Mouse (Mus musculus) heart, embryonic 11.5 days (tissue): Measurements from ENCODE around the gene Chtf18. TPM values are rescaled to one million over a fixed set of nuclear protein-coding genes. Genes with fewer than 3 reads are reported as not detected.

Source experiments
- ATAC-seq: fragments of 200-750 bp; cut with Nextera tagmentation; replicated peaks from 2 replicates; pipeline ENCODE4 v1.8.0; 2017; ENCODE audit warnings: moderate library complexity; ENCODE audit not compliant: insufficient number of reproducible peaks, low FRiP score, low TSS enrichment
- H3K27ac ChIP-seq: fragments of 300-500 bp; sonication (generic); 2 replicates; pipeline ENCODE4 v1.5.1; 2014; ENCODE audit warnings: mild to moderate bottlenecking, low read depth, low read length
- H3K27me3 ChIP-seq: fragments of 300-500 bp; sonication (generic); 2 replicates; pipeline ENCODE4 v1.6.1; 2014; ENCODE audit warnings: mild to moderate bottlenecking, low read length, mixed read lengths; ENCODE audit not compliant: control insufficient read depth, insufficient read depth
- H3K36me3 ChIP-seq: fragments of 300-500 bp; sonication (generic); 2 replicates; pipeline ENCODE4 v1.6.1; 2014; ENCODE audit warnings: mild to moderate bottlenecking, low read length, moderate library complexity, mixed read lengths; ENCODE audit not compliant: control insufficient read depth, insufficient read depth
- H3K4me1 ChIP-seq: fragments of 300-500 bp; sonication (generic); 2 replicates; pipeline ENCODE4 v1.6.1; 2014; ENCODE audit warnings: low read length; ENCODE audit not compliant: control insufficient read depth, insufficient read depth
- H3K4me2 ChIP-seq: fragments of 300-500 bp; sonication (generic); 2 replicates; pipeline ENCODE4 v1.6.1; 2014; ENCODE audit warnings: mild to moderate bottlenecking, moderate library complexity
- H3K4me3 ChIP-seq: fragments of 300-500 bp; sonication (generic); 2 replicates; pipeline ENCODE4 v1.5.1; 2014; ENCODE audit warnings: low read depth, low read length
- H3K9ac ChIP-seq: fragments of 300-500 bp; sonication (generic); 2 replicates; pipeline ENCODE4 v1.6.1; 2014; ENCODE audit warnings: mild to moderate bottlenecking, low read depth, low read length, moderate library complexity
- H3K9me3 ChIP-seq: fragments of 300-500 bp; sonication (generic); replicated peaks from 2 replicates; pipeline ENCODE4 v1.6.1; 2016; ENCODE audit warnings: low read length; ENCODE audit not compliant: control insufficient read depth
- WGBS: fragments of 180-500 bp; shearing (Covaris S2); extraction: QIAGEN DNeasy Blood & Tissue Kit; methylation state at CpG from one replicate; pipeline ENCODE4 v1.1.7; 2014; ENCODE audit not compliant: insufficient replicate concordance; 5-methylcytosine and 5-hydroxymethylcytosine counted together
- polyA plus RNA-seq: library from polyadenylated mRNA; unstranded; fragments of >200 nt; fragmentation: Nextera tagmentation; extraction: Ambion mirVana; gene quantifications from 2 replicates; pipeline ENCODE4 v1.2.1, GENCODE M21; 2014

The Chtf18 gene
- polyA plus RNA-seq, 1 experiment from 2014 or later, result 12.6 TPM

DNA sequence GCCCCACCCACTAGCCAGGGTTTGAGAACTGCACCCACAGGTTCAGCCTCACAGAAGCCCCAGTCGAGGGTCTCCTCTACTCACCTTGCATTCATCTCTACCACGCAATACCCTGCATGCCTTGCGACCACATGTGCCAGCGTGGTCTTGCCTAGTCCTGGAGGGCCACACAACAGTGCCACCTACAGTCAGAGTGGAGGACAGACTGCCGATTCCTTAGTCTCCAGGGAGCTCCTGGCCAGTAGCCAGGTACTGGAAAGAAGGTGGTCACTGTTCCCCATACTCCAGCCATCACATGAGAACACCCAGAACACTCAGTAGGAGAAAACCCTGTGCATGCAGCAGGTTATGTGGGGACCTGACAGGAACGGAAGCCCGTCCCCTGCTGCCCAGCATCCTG is 3.3 kb downstream of the Chtf18 start:
- Histone ChIP-seq H3K4me3 (no peak overlapping the region), H3K4me1 (peaks cover 18% of the 10 kb centered on the region), H3K4me2 (no peak overlapping the region), H3K27ac (no peak overlapping the region), H3K9me3 (no peaks in the 10 kb centered on the region), H3K27me3 (peaks cover 1% of the 10 kb centered on the region; the same call in 1 of the 2 replicates), H3K36me3 (peaks cover 5% of the 10 kb centered on the region), H3K9ac (no peak overlapping the region)
- ATAC-seq, result no peak
- WGBS, result 79% methylated on average over 7 of the region's 7 CpGs

DNA sequence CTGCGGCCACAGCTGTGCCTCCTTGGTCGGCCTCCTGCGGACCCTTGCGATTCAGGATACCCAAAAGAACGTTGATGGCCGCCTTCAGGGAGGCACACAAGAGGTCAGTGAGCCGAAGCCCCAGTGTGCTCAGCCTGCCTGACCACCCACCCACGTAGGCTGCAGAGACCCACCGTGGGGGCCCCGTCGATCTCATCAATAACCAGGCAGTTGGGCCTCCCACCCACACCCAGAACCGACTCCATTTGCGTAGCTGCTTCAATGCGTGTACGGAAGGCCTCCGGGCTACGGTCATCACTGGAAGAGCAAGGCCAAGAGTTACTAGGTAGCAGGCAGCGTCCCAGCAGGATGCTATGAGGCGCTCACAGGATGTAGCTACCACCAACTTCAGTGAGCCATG is 3.7 kb downstream of the Chtf18 start:
- Histone ChIP-seq H3K9me3 (no peaks in the 10 kb centered on the region), H3K4me1 (peaks cover 15% of the 10 kb centered on the region), H3K9ac (no peak overlapping the region), H3K4me3 (no peak overlapping the region), H3K36me3 (peaks cover 5% of the 10 kb centered on the region), H3K27ac (no peak overlapping the region), H3K4me2 (no peak overlapping the region), H3K27me3 (peaks cover 6% of the 10 kb centered on the region; the same call in 1 of the 2 replicates)
- 92% methylated on average over 19 of the region's 19 CpGs for WGBS
- no peak for ATAC-seq

DNA sequence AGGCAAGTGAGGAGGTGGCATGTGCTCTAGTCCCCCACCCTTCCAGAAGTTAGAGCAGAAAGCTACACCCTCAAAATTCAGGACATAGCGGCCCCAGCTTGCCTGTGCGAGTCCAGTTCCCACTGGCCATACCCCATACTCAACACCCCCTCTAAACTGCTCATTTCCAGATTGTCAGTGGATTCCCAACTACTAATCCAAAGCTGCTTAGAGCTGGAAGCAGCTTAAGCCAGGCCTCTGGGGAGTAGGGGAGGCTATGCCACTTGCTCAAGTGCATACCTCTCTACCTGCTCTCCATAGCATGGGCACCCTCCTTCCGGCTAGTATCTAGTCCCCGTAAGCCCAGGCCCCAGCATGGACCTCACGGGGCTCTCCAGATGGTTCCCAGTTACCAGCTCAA is 5.7 kb downstream of the Chtf18 start:
- Histone ChIP-seq H3K9ac (no peak overlapping the region), H3K4me3 (no peak overlapping the region), H3K27me3 (peaks cover 26% of the 10 kb centered on the region), H3K9me3 (no peaks in the 10 kb centered on the region), H3K36me3 (peaks cover 5% of the 10 kb centered on the region), H3K4me1 (peaks cover 12% of the 10 kb centered on the region; the same call in 1 of the 2 replicates), H3K27ac (no peak overlapping the region), H3K4me2 (no peak overlapping the region)
- WGBS, result 90% methylated on average over 5 of the region's 5 CpGs
- no peak for ATAC-seq

GRCm38 (mm10) chr17:25717691-25718090 is 9.5 kb downstream of the Chtf18 start:
- H3K27ac ChIP-seq, result no peak overlapping the region
- peaks cover 5% of the 10 kb centered on the region for H3K36me3 ChIP-seq
- peak overlapping the region; percentile 92 for H3K4me2 ChIP-seq
- WGBS, result 6% methylated on average over 6 of the region's 6 CpGs
- H3K27me3 ChIP-seq, result peaks cover 36% of the 10 kb centered on the region
- no peak for ATAC-seq
- no peaks in the 10 kb centered on the region for H3K9me3 ChIP-seq
- H3K4me1 ChIP-seq, result peaks cover 12% of the 10 kb centered on the region; the same call in 1 of the 2 replicates
- peak overlapping the region; percentile 52 for H3K9ac ChIP-seq
- H3K4me3 ChIP-seq, result peak overlapping the region; percentile 45

DNA sequence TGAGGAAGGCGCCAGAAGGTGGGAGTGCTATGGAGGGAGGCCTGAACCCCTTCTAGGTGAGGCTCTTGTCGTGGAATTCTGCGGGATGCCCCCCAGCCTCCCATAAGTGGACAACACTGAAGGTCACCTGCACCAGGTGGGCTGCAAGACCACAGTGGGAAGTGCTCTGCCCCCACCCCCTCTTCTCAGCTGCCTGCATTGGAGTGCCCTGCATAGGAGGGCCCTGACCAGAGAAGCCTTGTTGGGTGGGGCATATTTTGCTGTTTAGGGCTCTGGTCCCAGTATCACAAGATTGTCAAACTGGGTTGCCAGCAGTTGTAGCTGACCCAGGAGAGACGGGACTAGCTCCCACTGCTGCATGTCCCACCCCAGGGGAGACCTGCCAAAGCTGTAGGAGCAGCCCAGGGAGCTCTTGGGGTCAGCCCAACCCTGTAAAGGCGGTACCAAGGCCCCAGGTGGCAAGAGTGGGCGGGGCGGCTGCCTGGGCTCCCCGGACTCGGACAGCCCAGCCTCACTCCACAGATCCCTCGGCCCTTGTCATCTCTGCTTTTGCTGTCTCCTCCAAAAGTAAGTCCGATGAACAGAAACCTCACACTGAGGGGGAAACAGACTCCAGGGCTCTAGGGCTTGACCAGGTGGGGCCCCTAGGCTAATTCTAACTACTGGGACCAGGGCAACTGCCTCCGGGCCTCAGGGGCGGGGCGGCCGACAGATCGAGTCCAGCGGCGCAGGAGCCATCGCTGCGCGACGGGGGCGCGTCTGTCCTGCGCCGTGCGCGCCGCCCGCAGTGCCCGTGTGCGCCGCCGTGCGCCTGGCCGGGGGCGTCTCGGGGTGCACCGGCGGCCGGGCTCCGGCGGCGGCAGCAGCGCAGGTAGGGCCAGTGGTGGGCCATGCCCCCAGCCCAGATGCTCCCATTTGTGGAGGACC is 10.2 kb downstream of the Chtf18 start, which contains the start of gene Gng13:
Gene Gng13, plus strand, starts transcription at position 461 of the 927 bp plus-strand sequence.
- Histone ChIP-seq H3K9me3 (no peaks in the 10 kb centered on the region), H3K27ac (no peak within 1 kb of the TSS), H3K9ac (peak within 1 kb of the TSS; percentile 52), H3K4me1 (peaks cover 12% of the 10 kb centered on the region; the same call in 1 of the 2 replicates), H3K36me3 (peaks cover 5% of the 10 kb centered on the region; the same call in 1 of the 2 replicates), H3K4me3 (peak within 1 kb of the TSS; percentile 45), H3K27me3 (peaks cover 36% of the 10 kb centered on the region), H3K4me2 (peak within 1 kb of the TSS; percentile 92)
- no peak for ATAC-seq
- under 1% methylated on average over 45 of the region's 45 CpGs for WGBS

GRCm38 (mm10) chr17:25716130-25716529 is 11.1 kb downstream of the Chtf18 start:
- Histone ChIP-seq H3K27me3 (peaks cover 36% of the 10 kb centered on the region), H3K9ac (no peak overlapping the region), H3K9me3 (no peaks in the 10 kb centered on the region), H3K4me1 (peaks cover 12% of the 10 kb centered on the region; the same call in 1 of the 2 replicates), H3K36me3 (peaks cover 5% of the 10 kb centered on the region; the same call in 1 of the 2 replicates), H3K4me3 (no peak overlapping the region), H3K4me2 (peak overlapping the region; percentile 92), H3K27ac (no peak overlapping the region)
- ATAC-seq, result no peak
- 5% methylated on average over 6 of the region's 6 CpGs for WGBS

GRCm38 (mm10) chr17:25715627-25716026 is 11.6 kb downstream of the Chtf18 start:
- no peak for ATAC-seq
- peaks cover 36% of the 10 kb centered on the region for H3K27me3 ChIP-seq
- H3K9ac ChIP-seq, result no peak overlapping the region
- H3K4me3 ChIP-seq, result no peak overlapping the region
- H3K4me1 ChIP-seq, result peaks cover 12% of the 10 kb centered on the region; the same call in 1 of the 2 replicates
- H3K36me3 ChIP-seq, result peaks cover 3% of the 10 kb centered on the region; the same call in 1 of the 2 replicates
- H3K27ac ChIP-seq, result no peak overlapping the region
- no peak overlapping the region; the same call in 1 of the 2 replicates for H3K4me2 ChIP-seq
- H3K9me3 ChIP-seq, result no peaks in the 10 kb centered on the region
- 38% methylated on average over 3 of the region's 3 CpGs for WGBS

DNA sequence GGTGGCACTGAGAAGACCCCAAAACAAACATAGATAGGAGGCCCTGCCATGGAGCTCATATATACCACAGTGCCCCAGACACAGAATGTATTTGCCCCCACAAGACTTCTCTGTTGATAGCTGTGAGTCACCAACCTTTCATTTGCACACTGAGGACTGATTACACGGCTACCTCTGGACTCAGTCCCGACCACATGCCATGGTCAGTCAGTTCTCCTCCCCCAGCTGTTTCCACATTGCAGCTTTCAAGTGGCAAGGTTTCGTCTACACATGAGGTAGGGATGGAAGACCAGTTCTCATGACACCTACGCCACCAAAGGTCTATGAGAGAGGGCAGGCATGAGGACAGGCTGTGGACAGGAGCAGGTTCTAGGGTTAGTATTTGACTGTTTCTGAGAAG is 16.1 kb downstream of the Chtf18 start:
- H3K4me3 ChIP-seq, result no peak overlapping the region
- H3K4me2 ChIP-seq, result no peak overlapping the region
- 0 out of 2 replicates have a peak, but pooled peaks cover 1% of the 10 kb centered on the region for H3K4me1 ChIP-seq
- H3K27me3 ChIP-seq, result peaks cover 8% of the 10 kb centered on the region
- ATAC-seq, result no peak
- no peak overlapping the region for H3K27ac ChIP-seq
- 0 out of 2 replicates have a peak, but pooled peaks cover 2% of the 10 kb centered on the region for H3K9me3 ChIP-seq
- H3K9ac ChIP-seq, result no peak overlapping the region
- H3K36me3 ChIP-seq, result no peaks in the 10 kb centered on the region
- WGBS, result 75% methylated on average over 4 of the region's 4 CpGs
